Mouse (Mus musculus) layer of hippocampus, adult 9-11 months (tissue): ENCODE measurements around the gene Cdk18.

Experiments
- DNase-seq: peaks from one replicate; pipeline ENCODE4 v3.0.0; 2022

Gene Cdk18

DNA sequence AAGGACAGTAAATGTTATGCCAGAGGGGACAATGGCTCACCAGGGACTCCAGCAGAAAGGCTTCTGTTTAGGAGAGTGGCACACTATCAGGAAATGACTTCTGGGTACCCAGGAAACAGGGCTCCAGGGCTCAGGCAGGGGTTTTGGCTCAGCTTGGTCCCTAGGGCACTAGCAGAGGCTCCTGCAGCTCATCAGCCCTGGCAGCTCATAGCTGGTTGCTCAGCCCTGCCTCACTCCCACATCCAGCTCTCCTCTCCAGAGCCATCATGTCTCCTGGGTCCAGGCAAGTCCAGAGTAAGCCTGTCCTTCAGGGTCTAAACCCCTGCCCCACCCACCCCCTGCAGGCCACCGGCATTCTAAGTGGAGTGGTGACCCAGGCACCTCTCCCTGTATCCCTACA is 28.1 kb downstream of the Cdk18 start:
- no peak for DNase-seq

GRCm38 (mm10) chr1:132109368-132109767 is 30.1 kb downstream of the Cdk18 start:
- no peak for DNase-seq

DNA sequence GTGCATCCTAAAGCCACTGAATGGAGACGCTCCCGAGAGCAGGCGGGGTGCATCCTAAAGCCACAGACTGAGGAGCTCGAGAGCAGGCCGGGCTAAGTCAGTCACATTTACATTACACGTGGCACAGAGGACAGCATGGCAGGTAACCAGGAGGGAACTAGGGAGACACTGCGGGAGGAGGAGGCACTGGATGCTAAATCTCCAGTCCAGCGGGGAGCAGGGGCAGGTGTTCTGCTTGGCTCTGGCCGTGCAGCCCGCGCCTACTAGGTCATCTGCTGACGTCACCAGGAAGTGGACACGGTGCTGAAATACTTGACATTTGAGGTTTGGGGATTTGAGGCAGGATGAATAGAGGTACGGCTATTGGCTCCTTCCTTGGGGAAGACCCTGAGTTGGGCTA is 35.1 kb downstream of the Cdk18 start:
- no peak for DNase-seq

GRCm38 (mm10) chr1:132101953-132102697 is 37.4 kb downstream of the Cdk18 start:
- no peak for DNase-seq

- no peak for DNase-seq
Observed at GRCm38 (mm10) chr1:132099775-132100174, 39.7 kb downstream of the Cdk18 start.

GRCm38 (mm10) chr1:132099016-132099415 is 40.5 kb downstream of the Cdk18 start:
- DNase-seq: no peak

GRCm38 (mm10) chr1:132098076-132098475 is 41.4 kb downstream of the Cdk18 start:
- DNase-seq: no peak

- DNase-seq: peak; percentile 31
Observed at GRCm38 (mm10) chr1:132095356-132096004, 44.0 kb downstream of the Cdk18 start.

GRCm38 (mm10) chr1:132093269-132093668 is 46.2 kb downstream of the Cdk18 start:
- DNase-seq: no peak

DNA sequence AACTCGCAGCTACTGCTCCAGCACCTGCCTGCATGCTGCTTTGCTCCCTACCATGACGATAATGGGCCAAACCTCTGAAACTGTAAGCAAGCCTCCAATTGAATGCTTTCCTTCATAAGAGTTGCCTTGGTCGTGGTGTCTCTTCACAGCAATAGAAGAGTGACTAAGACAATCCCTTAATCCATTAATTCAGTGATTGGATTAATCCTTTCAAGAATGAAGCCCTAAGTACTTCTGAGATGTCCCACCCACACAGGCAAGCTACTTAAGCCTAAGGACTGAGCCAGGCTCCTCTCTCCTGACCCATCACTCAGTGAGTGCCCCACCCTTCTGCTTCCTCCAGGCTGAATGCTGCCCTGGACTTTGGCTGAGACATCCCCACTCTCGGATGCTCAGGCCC is 49.2 kb downstream of the Cdk18 start:
- no peak for DNase-seq

GRCm38 (mm10) chr1:132089767-132090166 is 49.7 kb downstream of the Cdk18 start:
- DNase-seq: no peak

DNA sequence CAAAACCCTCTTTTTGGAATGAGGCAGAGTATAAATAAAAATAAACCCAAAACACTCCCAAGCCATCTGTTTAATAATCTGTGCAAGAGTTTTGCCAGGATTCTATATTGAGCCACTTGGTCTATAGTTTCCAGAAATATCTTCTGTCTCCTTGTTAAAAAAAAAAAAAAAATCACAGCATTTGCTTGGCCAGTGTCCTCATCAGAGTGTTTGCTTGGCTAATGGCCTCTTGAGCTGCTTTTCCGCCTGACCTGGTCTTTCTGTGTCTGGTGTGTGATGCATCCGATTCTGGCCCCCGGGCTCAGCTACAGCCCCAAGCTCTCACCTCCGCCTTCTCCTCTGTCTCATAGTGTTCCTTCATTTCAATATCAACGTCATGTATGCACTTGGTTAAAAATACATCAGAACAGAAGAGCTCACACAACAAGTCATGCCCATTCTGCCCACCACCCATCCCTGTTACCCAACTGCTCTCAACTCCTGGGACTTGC is 51.3 kb downstream of the Cdk18 start:
- peak; percentile 65 for DNase-seq

GRCm38 (mm10) chr1:132085181-132086049 is 54.1 kb downstream of the Cdk18 start:
- no peak for DNase-seq

DNA sequence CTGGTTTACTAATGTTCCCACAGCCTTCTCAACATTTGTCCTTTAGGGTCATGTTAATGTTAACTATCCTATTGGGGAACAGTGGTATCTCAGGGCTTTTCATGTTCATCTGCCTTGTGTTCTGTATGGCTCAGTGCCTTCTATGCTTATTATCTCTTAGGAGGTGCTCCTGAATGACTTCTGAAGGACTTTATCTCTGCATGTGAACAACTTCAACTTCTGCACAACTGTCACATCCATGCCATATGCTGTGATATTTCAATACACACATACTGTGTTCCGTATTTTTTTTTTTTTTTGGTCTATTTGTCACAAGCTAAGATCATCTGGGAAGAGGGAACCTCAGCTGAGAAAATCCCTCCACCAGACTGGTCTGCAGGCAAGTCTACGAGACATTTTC is 61.1 kb downstream of the Cdk18 start:
- DNase-seq: no peak

- DNase-seq: no peak
Observed at GRCm38 (mm10) chr1:132075576-132075975, 63.9 kb downstream of the Cdk18 start.

DNA sequence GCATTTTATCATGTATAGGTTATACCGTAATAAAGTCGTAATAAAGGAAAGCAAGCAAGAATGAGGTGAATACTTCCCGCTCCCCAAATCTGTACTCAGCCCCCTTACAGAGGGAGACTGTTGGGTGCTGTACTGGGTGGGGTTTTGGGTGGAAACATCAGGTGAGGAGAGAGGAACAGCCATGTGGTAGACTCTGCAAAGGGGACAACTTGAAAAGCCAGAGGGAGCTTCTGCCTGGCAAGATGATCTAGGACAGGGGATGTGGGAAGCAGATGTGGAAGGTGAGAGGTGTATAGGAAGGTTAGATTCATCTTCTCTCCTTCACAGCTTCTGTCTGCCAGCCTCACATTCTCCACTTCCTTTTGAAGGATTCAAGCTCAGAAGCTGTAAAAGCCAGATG is 68.8 kb downstream of the Cdk18 start:
- no peak for DNase-seq

DNA sequence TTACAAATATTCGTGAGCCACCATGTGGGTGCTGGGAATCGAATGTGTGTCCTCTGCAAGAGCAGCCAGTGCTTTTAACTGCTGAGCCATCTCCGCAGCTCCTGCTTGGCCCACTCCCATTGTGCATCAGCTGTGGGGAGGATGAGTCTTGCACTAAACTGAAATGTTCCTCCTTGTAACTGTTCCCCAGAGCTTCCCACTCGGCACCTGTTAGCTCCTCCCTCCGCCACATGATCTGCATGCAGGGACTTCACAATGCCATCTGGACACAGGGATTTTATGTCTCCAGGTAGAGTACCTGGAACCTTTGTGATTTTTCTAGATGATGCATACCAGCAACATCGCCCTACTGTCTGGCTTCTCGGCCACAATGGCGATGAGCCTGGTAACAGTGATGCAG is 70.0 kb downstream of the Cdk18 start:
- DNase-seq: peak; percentile 51

GRCm38 (mm10) chr1:132067261-132068255 is 71.9 kb downstream of the Cdk18 start, which contains the start of gene Mfsd4a:
Mfsd4a (minus strand) TSS chr1:132068062.
- peak; percentile 41 for DNase-seq

DNA sequence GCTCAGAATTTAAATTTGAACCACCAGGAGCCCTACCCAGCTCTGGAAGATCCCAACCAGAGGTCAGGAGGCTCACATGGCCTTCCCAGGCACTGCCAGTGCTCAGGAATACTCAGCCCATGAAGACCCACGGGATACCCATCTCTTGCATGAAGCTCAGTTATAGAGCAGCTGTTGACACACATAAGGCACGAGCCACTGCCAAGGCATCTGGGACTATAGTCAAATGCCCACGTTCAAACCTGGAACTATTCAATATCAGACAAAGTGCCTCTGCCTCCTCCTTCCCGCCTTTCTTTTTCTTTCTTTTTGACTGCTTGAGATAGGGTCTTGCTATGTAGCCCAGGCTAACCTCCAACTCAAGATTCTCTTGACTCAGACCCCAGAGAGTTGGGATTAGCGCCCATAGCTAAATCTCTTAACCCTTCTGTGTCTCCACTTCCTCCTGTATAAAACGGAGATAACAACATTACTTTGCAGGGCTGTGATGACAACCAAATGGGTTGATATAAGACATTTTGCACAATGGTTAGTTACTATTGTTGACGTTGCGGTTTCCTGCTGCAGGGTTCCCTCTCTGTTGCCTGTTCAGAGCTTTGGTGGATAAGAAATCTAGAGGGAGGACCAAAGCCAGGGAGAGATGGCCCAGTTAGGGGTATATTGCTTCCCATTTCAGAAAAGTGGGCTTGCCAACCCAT is 73.9 kb downstream of the Cdk18 start:
- peak; percentile 60 for DNase-seq

DNA sequence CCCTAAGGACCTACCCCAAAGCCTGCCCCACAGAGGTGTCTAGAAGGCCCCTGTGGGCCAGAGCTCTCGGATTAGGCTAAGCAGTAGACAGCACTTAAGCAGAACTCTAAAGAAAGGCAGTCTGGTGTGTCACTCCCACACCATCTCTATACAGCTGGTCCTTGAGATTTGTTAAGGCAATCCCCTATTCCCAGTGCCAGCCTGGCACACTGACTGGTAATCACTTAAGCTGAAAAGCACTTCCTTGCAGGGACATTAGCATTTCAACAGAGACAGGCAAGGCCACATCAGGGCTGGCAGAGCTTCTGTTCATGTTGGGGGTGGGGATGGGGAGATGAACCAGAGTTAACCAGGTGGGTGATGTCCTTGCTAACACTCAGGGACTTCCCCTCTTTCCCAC is 74.5 kb downstream of the Cdk18 start:
- DNase-seq: peak; percentile 64

- DNase-seq: no peak
Observed at GRCm38 (mm10) chr1:132063096-132063495, 76.4 kb downstream of the Cdk18 start.
